Mouse (Mus musculus) liver, embryonic 14.5 days (tissue): ENCODE measurements at regions not wholly inside any gene's neighbourhood (a gene's known extent, or its start where the extent isn't known, plus 50 kb on each side); places are given as distances from the start of the nearest gene placed in this dataset.

ENCODE experiments used
- CTCF ChIP-seq: IDR thresholded peaks from 2 replicates; pipeline ENCODE4 v1.5.1; 2016; ENCODE audit warnings: antibody characterized with exemption, low read depth, control low read depth
- EP300 ChIP-seq: IDR thresholded peaks from 2 replicates; pipeline ENCODE4 v1.6.1; 2016; ENCODE audit warnings: antibody characterized with exemption, low read depth

DNA sequence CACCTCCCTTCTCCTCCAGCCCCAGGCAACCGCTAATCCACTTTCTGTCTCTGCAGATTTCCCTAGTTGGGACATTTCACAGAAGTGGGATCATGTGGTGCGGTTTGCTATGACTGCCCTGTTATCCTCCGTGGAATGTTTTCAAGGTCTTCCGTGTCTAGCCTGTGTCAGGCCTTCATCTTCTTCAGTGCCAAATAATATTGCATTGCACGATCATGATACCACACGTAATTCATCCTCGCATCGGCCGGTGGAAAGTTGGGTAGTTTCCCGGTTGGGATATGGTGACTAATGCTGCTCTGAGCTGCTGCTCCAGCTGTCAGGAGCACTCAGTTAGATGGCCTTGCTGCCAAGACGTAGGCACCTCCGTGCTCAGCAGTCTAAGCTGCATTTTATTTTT, 55.3 kb upstream of the Otos start:
- no peak for TF ChIP-seq EP300
- TF ChIP-seq CTCF = no peak
